Mouse (Mus musculus): Measurements from ENCODE around the gene Aqp11.

- no peak for TF ChIP-seq FLI1 (IDR thresholded peaks at IDR 0.05; ENCODE audit: low read length)
- TF ChIP-seq GATA1 (IDR thresholded peaks at IDR 0.05; ENCODE audit: borderline replicate concordance, low read length), result no peak
Measured at GRCm38 (mm10) chr7:97775923-97776322, 37.8 kb upstream of the Aqp11 start.
